Mouse (Mus musculus) spleen, adult 2 months (tissue): ENCODE results near the gene Bysl.

Experiments
- CTCF ChIP-seq: fragments of 200-500 bp; IDR thresholded peaks from 2 replicates; pipeline ENCODE4 v1.5.1; 2011; ENCODE audit warnings: mild to moderate bottlenecking, inconsistent platforms; ENCODE audit not compliant: insufficient read depth, insufficient read length, insufficient replicate concordance; ENCODE audit errors: extremely low read depth
- POLR2A ChIP-seq: fragments of 200-500 bp; IDR thresholded peaks from 2 replicates; pipeline ENCODE4 v1.6.1; 2011; ENCODE audit warnings: low read depth, low read length, inconsistent platforms

GRCm38 (mm10) chr17:47564612-47565011, 46.7 kb downstream of the Bysl start:
- TF ChIP-seq CTCF (no peak), POLR2A (no peak)
